Mouse (Mus musculus) thymus, adult 2 months (tissue): ENCODE results near the gene Asb12.

ENCODE experiments used
- CTCF ChIP-seq: fragments of 200-500 bp; IDR thresholded peaks from 2 replicates; pipeline ENCODE4 v1.5.1; 2012; ENCODE audit warnings: mild to moderate bottlenecking, control low read depth, low read length, moderate library complexity, borderline replicate concordance; ENCODE audit not compliant: control insufficient read depth, poor library complexity, insufficient read depth; ENCODE audit errors: extremely low read depth
- POLR2A ChIP-seq: fragments of 200-500 bp; IDR thresholded peaks from 2 replicates; pipeline ENCODE4 v1.6.1; 2012; ENCODE audit warnings: mild to moderate bottlenecking, low read length, control low read depth, moderate library complexity; ENCODE audit not compliant: control insufficient read depth, poor library complexity, insufficient read depth; ENCODE audit errors: extremely low read depth

- TF ChIP-seq POLR2A (no peak), CTCF (no peak)
Measured at GRCm38 (mm10) chrX:95523883-95524282, 33.9 kb downstream of the Asb12 start.
